Mouse (Mus musculus) embryonic facial prominence, embryonic 11.5 days (tissue): ENCODE measurements around the gene Pygm. TPM values are rescaled to one million over a fixed set of nuclear protein-coding genes. Genes with fewer than 3 reads are reported as not detected.

ENCODE experiments used
- ATAC-seq: fragments of 200-750 bp; cut with Nextera tagmentation; replicated peaks from 2 replicates; pipeline ENCODE4 v1.8.0; 2017; ENCODE audit warnings: low read depth; ENCODE audit not compliant: insufficient number of reproducible peaks, low FRiP score, low TSS enrichment
- DNase-seq: peaks from one replicate; pipeline ENCODE4 v3.0.0-alpha.2; 2015; ENCODE audit warnings: low spot score
- H3K27ac ChIP-seq: fragments of 300-500 bp; sonication (generic); replicated peaks from 2 replicates; pipeline ENCODE4 v1.5.1; 2014; ENCODE audit warnings: mild to moderate bottlenecking, low read depth, low read length, control low read depth
- H3K27me3 ChIP-seq: fragments of 300-500 bp; sonication (generic); 2 replicates; pipeline ENCODE4 v1.6.1; 2014; ENCODE audit warnings: mild to moderate bottlenecking, low read length, moderate library complexity, mixed read lengths; ENCODE audit not compliant: control insufficient read depth, insufficient read depth
- H3K36me3 ChIP-seq: fragments of 300-500 bp; sonication (generic); replicated peaks from 2 replicates; pipeline ENCODE4 v1.6.1; 2014; ENCODE audit warnings: low read depth, mild to moderate bottlenecking, low read length, moderate library complexity, mixed read lengths; ENCODE audit not compliant: control insufficient read depth, insufficient read depth
- H3K4me1 ChIP-seq: fragments of 300-500 bp; sonication (generic); 2 replicates; pipeline ENCODE4 v1.6.1; 2014; ENCODE audit warnings: low read length, mixed read lengths; ENCODE audit not compliant: control insufficient read depth, insufficient read depth
- H3K4me2 ChIP-seq: fragments of 300-500 bp; sonication (generic); 2 replicates; pipeline ENCODE4 v1.6.1; 2014; ENCODE audit warnings: low read depth, mild to moderate bottlenecking, control low read depth, low read length, moderate library complexity
- H3K4me3 ChIP-seq: fragments of 300-500 bp; sonication (generic); 2 replicates; pipeline ENCODE4 v1.5.1; 2014; ENCODE audit warnings: low read depth, low read length, control low read depth
- H3K9ac ChIP-seq: fragments of 300-500 bp; sonication (generic); replicated peaks from 2 replicates; pipeline ENCODE4 v1.6.1; 2014; ENCODE audit warnings: mild to moderate bottlenecking, control low read depth, low read length
- H3K9me3 ChIP-seq: fragments of 300-500 bp; sonication (generic); replicated peaks from 2 replicates; pipeline ENCODE4 v1.6.1; 2016; ENCODE audit warnings: mild to moderate bottlenecking, low read length, inconsistent platforms, mixed read lengths; ENCODE audit not compliant: control insufficient read depth
- WGBS: fragments of 180-500 bp; shearing (Covaris S2); extraction: QIAGEN DNeasy Blood & Tissue Kit; methylation state at CpG from one replicate; pipeline ENCODE4 v1.1.7; 2014; 5-methylcytosine and 5-hydroxymethylcytosine counted together
- polyA plus RNA-seq: library from polyadenylated mRNA; unstranded; fragments of >200 nt; fragmentation: Nextera tagmentation; extraction: Ambion mirVana; gene quantifications from 2 replicates; pipeline ENCODE4 v1.2.1, GENCODE M21; 2014

Gene Pygm
- polyA plus RNA-seq, 1 experiment from 2014 or later, result 2.8 TPM

DNA sequence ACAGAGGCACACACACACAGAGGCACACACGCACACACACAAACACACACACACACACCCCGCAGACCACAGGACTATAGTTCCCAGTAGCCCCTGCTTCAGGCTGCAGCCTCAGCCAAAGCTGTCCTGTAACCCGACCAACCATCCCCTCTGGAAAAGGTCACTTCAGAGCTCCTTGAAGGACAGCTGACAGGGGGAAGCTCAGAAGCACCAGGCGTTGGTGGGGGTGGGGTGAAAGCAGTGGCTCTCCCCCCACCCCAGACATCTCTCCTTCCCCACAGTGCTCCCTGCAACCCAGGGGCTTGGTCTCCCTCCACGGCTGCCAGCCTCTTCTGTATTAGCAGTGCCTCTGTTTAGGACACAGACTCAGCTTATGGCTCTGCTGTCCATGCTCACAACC lies 729 bp upstream of the Pygm start:
- Histone ChIP-seq H3K27ac (no peak overlapping the region), H3K9me3 (no peaks in the 10 kb centered on the region), H3K27me3 (no peaks in the 10 kb centered on the region), H3K4me3 (no peak overlapping the region), H3K9ac (no peak overlapping the region), H3K4me1 (peaks cover 3% of the 10 kb centered on the region), H3K36me3 (no peaks in the 10 kb centered on the region), H3K4me2 (no peak overlapping the region)
- DNase-seq, result no peak
- WGBS, result 48% methylated on average over 5 of the region's 5 CpGs
- ATAC-seq, result no peak

DNA sequence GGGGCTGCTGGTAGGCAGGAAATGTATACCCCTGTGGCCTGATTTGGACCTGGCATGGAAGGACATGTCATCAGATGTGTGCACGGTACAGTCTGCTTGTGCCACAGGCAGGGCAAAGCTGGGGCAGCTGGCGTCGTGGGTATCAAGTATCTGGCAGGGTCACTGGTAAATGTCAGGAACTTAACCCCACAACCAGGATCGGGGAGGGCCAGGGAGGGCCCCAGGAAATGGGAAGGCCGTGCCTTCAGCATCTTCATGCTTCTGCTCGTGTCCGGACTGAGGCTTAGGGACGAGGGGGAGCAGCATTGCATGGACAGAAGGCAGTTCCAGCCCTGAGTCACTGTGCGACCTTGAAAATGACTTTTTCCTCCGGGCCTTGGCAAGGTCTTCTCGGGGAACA lies 755 bp downstream of the Pygm start:
- peaks cover 7% of the 10 kb centered on the region for H3K4me1 ChIP-seq

DNA sequence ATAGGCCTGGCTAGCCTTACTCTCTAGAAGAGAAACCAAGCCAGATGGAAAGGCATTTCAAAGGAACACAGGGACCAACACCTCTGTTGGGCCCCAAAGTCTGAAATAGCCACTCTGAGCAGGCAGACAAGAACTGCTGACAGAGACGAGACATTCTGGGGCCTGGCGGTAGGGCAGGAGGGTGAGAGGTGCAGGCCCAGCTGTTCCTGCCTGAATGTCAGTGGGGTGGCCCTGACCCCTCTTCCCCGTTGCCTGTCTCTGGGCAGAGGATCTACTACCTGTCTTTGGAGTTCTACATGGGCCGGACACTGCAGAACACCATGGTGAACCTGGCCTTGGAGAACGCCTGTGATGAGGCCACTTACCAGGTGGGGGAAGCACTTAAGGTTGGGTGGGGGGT lies 1.2 kb downstream of the Pygm start:
- no peak overlapping the region for H3K9ac ChIP-seq
- ATAC-seq, result no peak
- H3K4me1 ChIP-seq, result peaks cover 8% of the 10 kb centered on the region

More for the DNA sequence above, 755 bp downstream of the Pygm start:
- DNase-seq, result no peak
- Histone ChIP-seq H3K36me3 (no peaks in the 10 kb centered on the region), H3K4me2 (no peak overlapping the region), H3K4me3 (no peak overlapping the region), H3K9me3 (no peaks in the 10 kb centered on the region), H3K27me3 (no peaks in the 10 kb centered on the region), H3K9ac (no peak overlapping the region), H3K27ac (no peak overlapping the region)
- no peak for ATAC-seq
- WGBS, result 61% methylated on average over 11 of the region's 11 CpGs

DNA sequence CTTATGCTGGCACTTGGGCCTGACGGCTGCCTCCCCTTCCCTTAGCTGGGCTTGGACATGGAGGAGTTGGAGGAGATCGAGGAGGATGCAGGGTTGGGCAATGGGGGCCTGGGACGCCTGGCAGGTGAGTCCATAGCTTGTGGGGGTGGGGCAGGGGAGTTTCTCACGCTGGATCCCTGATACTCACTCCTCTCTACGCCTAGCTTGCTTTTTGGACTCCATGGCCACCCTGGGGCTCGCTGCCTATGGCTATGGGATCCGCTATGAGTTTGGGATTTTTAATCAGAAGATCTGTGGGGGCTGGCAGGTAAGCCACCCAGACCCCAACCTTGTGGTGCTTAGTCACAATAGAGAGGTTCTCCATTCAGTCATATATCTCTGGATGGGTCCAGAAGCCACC lies 1.6 kb downstream of the Pygm start:
- no peak overlapping the region for H3K4me2 ChIP-seq
- H3K36me3 ChIP-seq, result no peaks in the 10 kb centered on the region
- peaks cover 8% of the 10 kb centered on the region for H3K4me1 ChIP-seq
- no peak overlapping the region for H3K27ac ChIP-seq
- no peak overlapping the region for H3K9ac ChIP-seq
- 83% methylated on average over 7 of the region's 7 CpGs for WGBS
- H3K9me3 ChIP-seq, result no peaks in the 10 kb centered on the region
- H3K27me3 ChIP-seq, result no peaks in the 10 kb centered on the region
- DNase-seq (no peak), ATAC-seq (no peak)
- no peak overlapping the region for H3K4me3 ChIP-seq

More for the DNA sequence above, 1.2 kb downstream of the Pygm start:
- Histone ChIP-seq H3K36me3 (no peaks in the 10 kb centered on the region), H3K4me2 (no peak overlapping the region), H3K9me3 (no peaks in the 10 kb centered on the region), H3K27ac (no peak overlapping the region), H3K27me3 (no peaks in the 10 kb centered on the region), H3K4me3 (no peak overlapping the region)
- DNase-seq, result no peak
- WGBS, result 77% methylated on average over 5 of the region's 5 CpGs

DNA sequence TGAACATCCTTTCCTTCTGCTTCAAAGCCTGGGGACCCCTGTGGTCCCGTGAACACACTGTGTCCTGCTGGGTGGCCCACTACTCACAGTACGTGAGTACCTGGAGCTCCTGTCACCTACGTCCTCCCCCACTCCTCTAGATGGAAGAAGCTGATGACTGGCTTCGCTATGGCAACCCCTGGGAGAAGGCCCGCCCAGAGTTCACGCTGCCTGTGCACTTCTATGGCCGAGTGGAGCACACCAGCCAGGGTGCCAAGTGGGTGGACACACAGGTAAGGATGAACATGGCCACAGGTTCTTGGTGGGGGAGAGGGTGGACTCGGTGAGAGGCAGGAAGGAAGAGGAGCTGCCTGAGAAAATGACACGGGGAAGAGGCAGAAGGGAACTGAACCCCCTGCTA lies 2.0 kb downstream of the Pygm start:
- no peak overlapping the region for H3K4me3 ChIP-seq
- H3K9ac ChIP-seq, result no peak overlapping the region
- DNase-seq (no peak), ATAC-seq (no peak)
- no peak overlapping the region for H3K27ac ChIP-seq
- H3K27me3 ChIP-seq, result no peaks in the 10 kb centered on the region
- WGBS, result 65% methylated on average over 9 of the region's 9 CpGs
- H3K4me2 ChIP-seq, result no peak overlapping the region
- no peaks in the 10 kb centered on the region for H3K36me3 ChIP-seq
- peaks cover 8% of the 10 kb centered on the region for H3K4me1 ChIP-seq
- H3K9me3 ChIP-seq, result no peaks in the 10 kb centered on the region

DNA sequence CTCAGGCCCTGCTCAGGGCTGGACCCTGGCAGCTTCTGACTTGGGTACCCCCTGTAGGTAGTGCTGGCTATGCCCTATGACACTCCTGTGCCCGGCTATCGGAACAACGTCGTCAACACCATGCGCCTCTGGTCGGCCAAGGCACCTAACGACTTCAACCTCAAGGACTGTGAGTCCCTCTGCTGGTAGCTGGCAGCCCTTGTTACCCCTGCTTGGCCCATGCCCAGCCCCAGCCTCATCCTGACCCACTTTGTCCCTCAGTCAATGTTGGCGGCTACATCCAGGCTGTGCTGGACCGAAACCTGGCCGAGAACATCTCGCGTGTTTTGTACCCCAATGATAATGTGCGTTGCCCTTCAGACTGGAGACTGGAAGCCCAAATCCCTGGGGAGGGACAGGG lies 3.8 kb downstream of the Pygm start:
- 82% methylated on average over 13 of the region's 13 CpGs for WGBS
- ATAC-seq, result no peak
- H3K4me1 ChIP-seq, result peaks cover 8% of the 10 kb centered on the region

DNA sequence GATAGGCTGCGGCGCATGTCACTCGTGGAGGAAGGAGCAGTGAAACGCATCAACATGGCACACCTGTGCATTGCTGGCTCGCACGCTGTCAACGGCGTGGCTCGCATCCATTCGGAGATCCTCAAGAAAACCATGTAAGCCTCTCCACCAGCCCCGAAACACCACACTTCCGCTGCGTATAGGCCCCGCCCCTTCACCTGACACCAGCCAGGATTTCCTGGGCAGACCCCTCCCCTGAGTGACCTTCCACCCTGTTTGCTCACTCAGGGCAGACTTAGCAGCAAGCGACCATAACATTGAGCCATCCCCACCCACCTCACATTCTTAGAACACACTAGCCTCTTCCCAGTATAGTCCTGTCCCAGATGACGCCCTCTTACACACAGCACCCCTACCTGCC lies 5.6 kb downstream of the Pygm start:
- Histone ChIP-seq H3K4me2 (peak overlapping the region; percentile 57), H3K36me3 (no peaks in the 10 kb centered on the region), H3K4me3 (peak overlapping the region; percentile 21; the same call in 1 of the 2 replicates), H3K27me3 (no peaks in the 10 kb centered on the region), H3K4me1 (peaks cover 7% of the 10 kb centered on the region), H3K9me3 (no peaks in the 10 kb centered on the region), H3K9ac (peak overlapping the region; percentile 44), H3K27ac (no peak overlapping the region)
- DNase-seq, result peak; percentile 48
- 5% methylated on average over 16 of the region's 16 CpGs for WGBS
- ATAC-seq, result peak; percentile 47; the same call in 1 of the 2 replicates

More for the DNA sequence above, 3.8 kb downstream of the Pygm start:
- Histone ChIP-seq H3K4me3 (no peak overlapping the region), H3K9me3 (no peaks in the 10 kb centered on the region), H3K36me3 (no peaks in the 10 kb centered on the region), H3K27ac (no peak overlapping the region), H3K9ac (no peak overlapping the region), H3K4me2 (no peak overlapping the region), H3K27me3 (no peaks in the 10 kb centered on the region)
- no peak for DNase-seq

DNA sequence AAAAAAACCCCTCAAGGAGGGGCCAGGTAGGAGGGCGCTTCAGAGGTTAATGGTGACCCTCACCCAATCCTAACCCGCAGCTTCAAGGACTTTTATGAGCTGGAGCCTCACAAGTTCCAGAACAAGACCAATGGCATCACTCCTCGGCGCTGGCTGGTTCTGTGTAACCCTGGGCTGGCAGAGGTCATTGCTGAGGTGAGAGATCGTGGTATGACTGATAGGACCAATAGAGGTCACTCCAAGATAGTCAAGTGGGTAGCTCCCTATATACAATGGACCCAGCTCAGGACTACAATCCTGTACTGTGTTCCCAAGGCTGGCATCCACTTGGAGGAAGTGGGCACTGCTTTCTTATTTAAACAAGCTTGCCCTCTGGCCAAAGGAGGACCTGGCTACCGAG lies 6.1 kb downstream of the Pygm start:
- 53% methylated on average over 6 of the region's 6 CpGs for WGBS
- no peak overlapping the region for H3K27ac ChIP-seq
- no peak overlapping the region for H3K4me3 ChIP-seq
- no peaks in the 10 kb centered on the region for H3K36me3 ChIP-seq
- no peak for ATAC-seq
- H3K4me2 ChIP-seq, result no peak overlapping the region; the same call in 1 of the 2 replicates
- H3K9ac ChIP-seq, result no peak overlapping the region
- peaks cover 5% of the 10 kb centered on the region for H3K4me1 ChIP-seq
- no peaks in the 10 kb centered on the region for H3K27me3 ChIP-seq
- no peaks in the 10 kb centered on the region for H3K9me3 ChIP-seq
- DNase-seq, result no peak
